Mouse (Mus musculus): ENCODE measurements around the gene Ostm1.

DNA sequence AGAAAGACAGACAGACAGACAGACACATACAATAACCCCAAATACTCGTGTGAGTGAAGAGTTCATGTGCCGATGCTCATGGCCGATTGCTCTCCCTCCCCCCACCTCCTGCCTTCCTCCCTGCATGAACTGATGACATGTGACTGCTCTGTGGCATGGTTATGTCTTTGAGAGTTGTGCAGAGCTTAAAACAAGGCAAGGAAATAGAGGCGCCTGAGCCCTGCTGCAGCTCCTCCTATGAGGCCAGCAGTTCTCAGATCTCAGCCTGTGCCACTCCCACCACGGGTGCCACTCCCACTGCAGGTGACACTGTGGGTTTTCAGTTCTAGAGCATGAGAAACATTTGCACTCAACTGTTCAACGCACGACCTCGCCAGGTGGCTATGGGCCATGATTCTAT lies 115.4 kb downstream of the Ostm1 start:
- TF ChIP-seq CTCF (IDR thresholded peaks at IDR 0.05; ENCODE audit: low read depth), result no peak
- TF ChIP-seq EP300 (IDR thresholded peaks at IDR 0.05; ENCODE audit: low read depth), result no peak
